9 mouse cellular contexts compared by ENCODE assay signal in genomic region chr10:80584045-80584488, GRCm38 (mm10). TPM values are rescaled to one million over a fixed set of nuclear protein-coding genes. Genes with fewer than 3 reads are reported as not detected.
DNase-seq lines count a peak whose midpoint lies in the region; ATAC-seq and TF ChIP-seq lines count a peak whose summit lies in the region.
"Had no signal": no experiment of that assay in that cellular context is flagged by ENCODE, and none has a peak within 500 bp of the region (broad histone marks: within the 10 kb centered on the region; RNA-seq: fewer than 3 reads in every experiment).

No protein-coding gene starts in this region.

- TF ChIP-seq CTCF in G1E (IDR thresholded peaks at IDR 0.05; ENCODE audit: low read depth, low read length), result no peak
- TF ChIP-seq CTCF in liver, adult 2 months (IDR thresholded peaks at IDR 0.05; ENCODE audit: low read depth, low read length), result no peak

- H3K36me3 ChIP-seq in kidney, embryonic 14.5 days (ENCODE audit: control insufficient read depth, insufficient read depth, low read length), result peaks cover 35% of the 10 kb centered on the region
- peaks cover 83% of the 10 kb centered on the region for H3K36me3 ChIP-seq in G1E (replicated peaks)
- no peaks in the 10 kb centered on the region for H3K36me3 ChIP-seq in liver, adult 2 months (ENCODE audit: control insufficient read depth, insufficient read depth, low read length)

- no peak overlapping the region for H3K9ac ChIP-seq in kidney, embryonic 14.5 days (ENCODE audit: low read depth, low read length)
- H3K9ac ChIP-seq in liver, adult 2 months (ENCODE audit: low read depth, low read length), result no peak overlapping the region
- H3K9ac ChIP-seq: embryonic facial prominence, embryonic 12.5 days; lung, embryonic 14.5 days had no signal

- H3K4me3 ChIP-seq in kidney, embryonic 14.5 days (ENCODE audit: low read length), result no peak overlapping the region
- H3K4me3 ChIP-seq in G1E (ENCODE audit: low read depth, low read length), result 0 out of 2 replicates have a peak overlapping the region, but pooled peaks have one; percentile 14
- no peak overlapping the region for H3K4me3 ChIP-seq in liver, adult 2 months (ENCODE audit: insufficient read depth, low read depth, low read length)
- H3K4me3 ChIP-seq: embryonic facial prominence, embryonic 12.5 days had no signal

- no peak for ATAC-seq in kidney, embryonic 14.5 days (ENCODE audit: low FRiP score, low TSS enrichment)
- ATAC-seq in G1E (ENCODE audit: extremely low read depth, insufficient number of reproducible peaks, low FRiP score, poor library complexity, severe bottlenecking), result no peak

- H3K4me2 ChIP-seq in kidney, embryonic 14.5 days (replicated peaks; ENCODE audit: low read depth, low read length), result no peak overlapping the region
- H3K4me2 ChIP-seq: embryonic facial prominence, embryonic 12.5 days had no signal

- peak; percentile 82 for DNase-seq in kidney, adult 11 months
- DNase-seq in G1E (ENCODE audit: low spot score), result no peak
- DNase-seq in cerebellum, postnatal 25 days, result peak; percentile 58 to 75
- peak; percentile 86 for DNase-seq in liver, adult 2 months (ENCODE audit: extremely low read depth, low read depth, low spot score)
- DNase-seq in layer of hippocampus, adult 18-20 months (ENCODE audit: low spot score in 2 of 2), result no peak
- DNase-seq in left cerebral cortex, postnatal 36 days (ENCODE audit: low spot score in 2 of 2), result no peak
- DNase-seq: lung, embryonic 14.5 days had no signal

- 69% methylated on average over 12 of the region's 12 CpGs for WGBS in kidney, embryonic 14.5 days
- WGBS in liver, adult 2 months, result 32% methylated on average over 12 of the region's 12 CpGs

- no peak overlapping the region for H3K27ac ChIP-seq in kidney, embryonic 14.5 days (ENCODE audit: low read depth, low read length)
- peak overlapping the region; percentile 69 for H3K27ac ChIP-seq in liver, adult 2 months (replicated peaks; ENCODE audit: insufficient read depth, low read depth, low read length)
- H3K27ac ChIP-seq: embryonic facial prominence, embryonic 12.5 days had no signal

- no peaks in the 10 kb centered on the region for H3K27me3 ChIP-seq in kidney, embryonic 14.5 days (ENCODE audit: control insufficient read depth, insufficient read depth, low read length)
- no peaks in the 10 kb centered on the region for H3K27me3 ChIP-seq in G1E (ENCODE audit: insufficient read depth, low read length)
- no peaks in the 10 kb centered on the region for H3K27me3 ChIP-seq in liver, adult 2 months (ENCODE audit: control insufficient read depth, insufficient read depth, low read length)
- H3K27me3 ChIP-seq: embryonic facial prominence, embryonic 12.5 days had no signal

- intact Hi-C loops in left cerebral cortex, postnatal 36 days (cut with DNase I), result no loop called here

- peaks cover 11% of the 10 kb centered on the region; the same call in 1 of the 2 replicates for H3K4me1 ChIP-seq in kidney, embryonic 14.5 days (ENCODE audit: control insufficient read depth, insufficient read depth, low read length)
- peaks cover 87% of the 10 kb centered on the region for H3K4me1 ChIP-seq in G1E (ENCODE audit: insufficient read depth, low read depth, low read length)
- H3K4me1 ChIP-seq in liver, adult 2 months (ENCODE audit: control insufficient read depth, insufficient read depth, low read length), result peaks cover 26% of the 10 kb centered on the region

- H3K79me2 ChIP-seq in liver, adult 2 months (ENCODE audit: control insufficient read depth, insufficient read depth, low read length), result peaks cover 33% of the 10 kb centered on the region

- no peaks in the 10 kb centered on the region for H3K9me3 ChIP-seq in kidney, embryonic 14.5 days (ENCODE audit: control insufficient read depth, low read length)
- H3K9me3 ChIP-seq in G1E (replicated peaks), result no peaks in the 10 kb centered on the region
- H3K9me3 ChIP-seq: embryonic facial prominence, embryonic 12.5 days had no signal

- TF ChIP-seq POLR2A in liver, adult 2 months (IDR thresholded peaks at IDR 0.05; ENCODE audit: extremely low read depth, insufficient read depth, low read length), result no peak

RNA-seq across cellular contexts. Expression of gene Abhd17a, which starts 6.1 kb away (rescaled TPM):
- polyA plus RNA-seq in kidney, embryonic 14.5 days (2014; fragmentation: Nextera tagmentation; extraction: Ambion mirVana), result 125 and 130 TPM in 2 replicates
- total RNA-seq in G1E (2014; fragmentation: Nextera tagmentation) (12.4 and 14.6 TPM in 2 replicates), G1E (2017) (37.8 and 44.0 TPM in 2 replicates)
- 574 and 928 TPM in 2 replicates for polyA plus RNA-seq in G1E (2012)
- total RNA-seq in liver, adult 2 months (2014; rRNA removed), result 45.7 and 59.3 TPM in 2 replicates
- 194 and 205 TPM in 2 replicates for polyA plus RNA-seq in liver, adult 2 months (2012; rRNA removed)
- total RNA-seq in layer of hippocampus, adult 18-20 months (2021), result 100 to 1,000 TPM; 166 to 168 TPM
- total RNA-seq in left cerebral cortex, postnatal 36 days (2021), result 100 to 1,000 TPM; 181 to 238 TPM

RNA-seq across cellular contexts. Expression of gene Klf16, which starts 6.9 kb away (rescaled TPM):
- polyA plus RNA-seq in kidney, embryonic 14.5 days (2014; fragmentation: Nextera tagmentation; extraction: Ambion mirVana), result 10.1 and 10.2 TPM in 2 replicates
- 10.8 and 14.0 TPM in 2 replicates for total RNA-seq in G1E (2014; fragmentation: Nextera tagmentation)
- total RNA-seq in G1E (2017), result 6.1 and 8.1 TPM in 2 replicates
- polyA plus RNA-seq in G1E (2012), result 105 and 141 TPM in 2 replicates
- 0.74 and 1.3 TPM in 2 replicates for total RNA-seq in liver, adult 2 months (2014; rRNA removed)
- polyA plus RNA-seq in liver, adult 2 months (2012; rRNA removed), result 4.2 and 5.5 TPM in 2 replicates
- 10 to 100 TPM; 57.3 to 62.1 TPM for total RNA-seq in layer of hippocampus, adult 18-20 months (2021)
- total RNA-seq in left cerebral cortex, postnatal 36 days (2021), result 10 to 100 TPM; 51.6 to 54.2 TPM

RNA-seq across cellular contexts. Expression of gene Scamp4, which starts 18.6 kb away (rescaled TPM):
- polyA plus RNA-seq in kidney, embryonic 14.5 days (2014; fragmentation: Nextera tagmentation; extraction: Ambion mirVana), result 88.5 and 103 TPM in 2 replicates
- total RNA-seq in G1E (2014; fragmentation: Nextera tagmentation) (37.5 and 39.4 TPM in 2 replicates), G1E (2017) (12.7 and 12.9 TPM in 2 replicates)
- 72.8 and 87.0 TPM in 2 replicates for polyA plus RNA-seq in G1E (2012)
- total RNA-seq in liver, adult 2 months (2014; rRNA removed), result 7.6 and 11.4 TPM in 2 replicates
- 61.2 and 63.2 TPM in 2 replicates for polyA plus RNA-seq in liver, adult 2 months (2012; rRNA removed)
- 10 to 100 TPM; 43.9 to 54.4 TPM for total RNA-seq in layer of hippocampus, adult 18-20 months (2021)
- total RNA-seq in left cerebral cortex, postnatal 36 days (2021), result 10 to 100 TPM; 40.1 to 45.1 TPM

RNA-seq across cellular contexts. Expression of gene Adat3, which starts 18.6 kb away (rescaled TPM):
- polyA plus RNA-seq in kidney, embryonic 14.5 days (2014; fragmentation: Nextera tagmentation; extraction: Ambion mirVana), result 8.0 and 8.8 TPM in 2 replicates
- total RNA-seq in G1E (2014; fragmentation: Nextera tagmentation) (not detected in 2 replicates), G1E (2017) (1.2 and 1.6 TPM in 2 replicates)
- 19.4 and 23.5 TPM in 2 replicates for polyA plus RNA-seq in G1E (2012)
- total RNA-seq in liver, adult 2 months (2014; rRNA removed), result 0.28 and 1.4 TPM in 2 replicates
- polyA plus RNA-seq in liver, adult 2 months (2012; rRNA removed), result 3.3 and 5.5 TPM in 2 replicates
- 1 to 10 TPM; 1.7 to 3.4 TPM for total RNA-seq in layer of hippocampus, adult 18-20 months (2021)
- 1 to 10 TPM; 1.7 to 4.0 TPM for total RNA-seq in left cerebral cortex, postnatal 36 days (2021)

RNA-seq across cellular contexts. Expression of gene Gm49322, which starts 21.8 kb away (rescaled TPM):
- 1.9 and 2.5 TPM in 2 replicates for polyA plus RNA-seq in kidney, embryonic 14.5 days (2014; fragmentation: Nextera tagmentation; extraction: Ambion mirVana)
- total RNA-seq in G1E (2014; fragmentation: Nextera tagmentation), result 1.1 and 2.2 TPM in 2 replicates
- total RNA-seq in G1E (2017), result 0.82 and 1.2 TPM in 2 replicates
- polyA plus RNA-seq in G1E (2012), result 2.4 and 2.8 TPM in 2 replicates
- total RNA-seq in liver, adult 2 months (2014; rRNA removed), result 0.28 and 0.34 TPM in 2 replicates
- polyA plus RNA-seq in liver, adult 2 months (2012; rRNA removed), result 0.54 and 0.70 TPM in 2 replicates
- total RNA-seq in layer of hippocampus, adult 18-20 months (2021), result 1 to 10 TPM; 2.6 to 3.1 TPM
- 1 to 10 TPM; 2.6 to 3.6 TPM for total RNA-seq in left cerebral cortex, postnatal 36 days (2021)

Comparison
In these comparisons a context has a peak if more than half of its experiments do, and no peak if none do; other contexts are left out.
1. DNase-seq: peak in kidney, adult 11 months (single experiment), cerebellum, postnatal 25 days (2 of 2) and liver, adult 2 months (single experiment); none in G1E (single experiment), layer of hippocampus, adult 18-20 months (0 of 2) and left cerebral cortex, postnatal 36 days (0 of 2).